Mouse (Mus musculus): ENCODE results near the gene Ovol2. TPM values are rescaled to one million over a fixed set of nuclear protein-coding genes. Genes with fewer than 3 reads are reported as not detected.

The Ovol2 gene
- total RNA-seq, 2 experiments from 2014 or later, result 10.5 to 11.6 TPM

DNA sequence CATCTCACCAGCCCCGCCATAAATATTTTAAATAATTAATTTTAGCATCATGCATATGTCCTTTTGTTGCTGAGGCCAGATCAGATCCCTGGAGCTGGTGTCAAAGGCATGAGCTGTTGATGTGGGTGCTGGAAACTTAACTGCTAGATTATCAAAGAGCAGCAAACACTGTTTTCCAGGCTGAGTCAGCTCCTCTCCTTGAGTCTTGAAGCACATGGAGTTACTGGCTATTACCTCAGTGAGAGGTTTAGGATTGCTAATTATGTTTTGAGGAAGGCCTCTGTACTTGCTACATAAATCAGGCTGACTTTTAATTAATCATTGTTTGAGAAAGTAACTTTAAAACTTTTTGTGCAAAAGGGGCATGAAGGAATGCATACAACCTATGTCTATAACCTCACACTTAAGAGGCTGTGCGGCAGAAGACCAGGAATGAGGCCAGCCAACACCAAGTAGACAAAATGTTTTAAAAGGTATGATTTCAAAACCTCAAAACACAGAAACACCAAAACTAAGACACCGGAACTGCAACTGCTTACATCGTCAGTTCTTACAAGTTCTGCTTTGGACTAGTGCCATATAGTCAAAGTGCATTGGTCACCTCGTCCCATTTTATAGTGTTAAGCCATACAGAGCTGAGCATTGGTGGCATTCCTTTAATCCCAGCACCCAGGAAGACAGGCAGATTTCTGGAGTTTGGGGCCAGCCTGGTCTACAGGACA lies 67.4 kb downstream of the Ovol2 start:
- TF ChIP-seq CTCF (IDR thresholded peaks at IDR 0.05), result no peak
- no peak overlapping the region for H3K27ac ChIP-seq
- no peak overlapping the region for H3K4me3 ChIP-seq
- DNase-seq (ENCODE audit: extremely low spot score in 1 of 2, low spot score in 2 of 2), result no peak
- intact Hi-C loops (cut with DNase I), result no loop called here

DNA sequence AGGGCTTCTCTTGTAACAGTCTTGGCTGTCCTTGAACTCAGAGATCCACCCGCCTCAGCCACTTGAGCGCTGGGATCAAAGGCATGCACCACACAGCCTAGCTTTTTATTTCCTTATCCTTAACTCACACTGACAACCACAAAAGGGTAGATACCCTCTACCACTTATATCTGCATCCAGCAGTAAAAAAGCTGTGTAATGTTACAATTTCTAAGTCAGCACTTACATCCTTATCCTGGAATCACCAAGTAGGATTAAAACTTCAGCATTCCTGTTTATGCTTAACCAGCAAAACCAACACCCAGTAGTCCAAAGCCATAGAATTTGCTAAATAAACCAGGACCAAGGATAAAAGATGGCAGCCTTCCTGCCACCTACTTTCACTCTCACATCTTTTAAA lies 69.1 kb downstream of the Ovol2 start:
- TF ChIP-seq CTCF (IDR thresholded peaks at IDR 0.05), result no peak
- H3K27ac ChIP-seq, result no peak overlapping the region
- intact Hi-C loops (cut with DNase I), result no loop called here
- no peak overlapping the region for H3K4me3 ChIP-seq
- DNase-seq (ENCODE audit: extremely low spot score in 1 of 2, low spot score in 2 of 2), result no peak

Other genes starting within 250 kb of the Ovol2 start
- 1 to 10 TPM; 5.4 to 5.7 TPM for gene Mgme1, start 61.5 kb downstream of the Ovol2 start, total RNA-seq (2021)
- 10 to 100 TPM; 77.4 to 87.4 TPM for gene Snx5, start 61.2 kb downstream of the Ovol2 start, total RNA-seq (2021)
- 10 to 100 TPM; 38.8 to 40.2 TPM for gene Kat14, start 36.8 kb upstream of the Ovol2 start, total RNA-seq (2021)
- gene Pet117, start 36.9 kb upstream of the Ovol2 start, total RNA-seq (2021), result 10 to 100 TPM in 1 of 2 experiments, 1 to 10 TPM in 1; 5.4 to 11.0 TPM
- 100 to 1,000 TPM; 171 to 174 TPM for gene Dzank1, start 195.3 kb upstream of the Ovol2 start, total RNA-seq (2021)
- gene Polr3f, start 195.6 kb upstream of the Ovol2 start, total RNA-seq (2021), result 10 to 100 TPM; 24.0 to 28.0 TPM
- 10 to 100 TPM; 26.1 to 26.4 TPM for gene Rbbp9, start 218.7 kb upstream of the Ovol2 start, total RNA-seq (2021)
- gene Sec23b, start 224.1 kb upstream of the Ovol2 start, total RNA-seq (2021), result 10 to 100 TPM; 42.6 to 45.8 TPM

Data from left cerebral cortex, adult 2 months (tissue).